Mouse (Mus musculus) lung, embryonic 15.5 days (tissue): Measurements from ENCODE around the gene Asb13. TPM values are rescaled to one million over a fixed set of nuclear protein-coding genes. Genes with fewer than 3 reads are reported as not detected.

Source experiments
- ATAC-seq: fragments of 200-750 bp; cut with Nextera tagmentation; 2 replicates; pipeline ENCODE4 v1.8.0; 2017; ENCODE audit warnings: moderate number of reproducible peaks, borderline replicate concordance; ENCODE audit not compliant: low FRiP score, low TSS enrichment; ENCODE audit errors: extremely low read depth
- H3K27ac ChIP-seq: fragments of 300-500 bp; sonication (generic); 2 replicates; pipeline ENCODE4 v1.5.1; 2015; ENCODE audit warnings: moderate library complexity, mild to moderate bottlenecking, inconsistent platforms
- H3K27me3 ChIP-seq: fragments of 300-500 bp; sonication (generic); 2 replicates; pipeline ENCODE4 v1.6.1; 2015; ENCODE audit warnings: inconsistent platforms
- H3K36me3 ChIP-seq: fragments of 300-500 bp; sonication (generic); 2 replicates; pipeline ENCODE4 v1.6.1; 2015; ENCODE audit warnings: inconsistent platforms
- H3K4me1 ChIP-seq: fragments of 300-500 bp; sonication (generic); 2 replicates; pipeline ENCODE4 v1.6.1; 2015; ENCODE audit warnings: inconsistent platforms
- H3K4me2 ChIP-seq: fragments of 300-500 bp; sonication (generic); 2 replicates; pipeline ENCODE4 v1.6.1; 2015; ENCODE audit warnings: inconsistent platforms, mild to moderate bottlenecking, moderate library complexity
- H3K4me3 ChIP-seq: fragments of 300-500 bp; sonication (generic); 2 replicates; pipeline ENCODE4 v1.5.1; 2015; ENCODE audit warnings: mild to moderate bottlenecking, inconsistent platforms
- H3K9ac ChIP-seq: fragments of 300-500 bp; sonication (generic); 2 replicates; pipeline ENCODE4 v1.6.1; 2015; ENCODE audit warnings: inconsistent platforms
- H3K9me3 ChIP-seq: fragments of 300-500 bp; sonication (generic); 2 replicates; pipeline ENCODE4 v1.6.1; 2016; ENCODE audit warnings: inconsistent platforms
- WGBS: fragments of 180-500 bp; shearing (Covaris S2); methylation state at CpG from one replicate; pipeline ENCODE4 v1.1.7; 2015; 5-methylcytosine and 5-hydroxymethylcytosine counted together
- polyA plus RNA-seq: library from polyadenylated mRNA; unstranded; fragments of >200 nt; fragmentation: Nextera tagmentation; extraction: Ambion mirVana; gene quantifications from 2 replicates; pipeline ENCODE4 v1.2.1, GENCODE M21; 2015

The Asb13 gene
- 10.0 and 11.6 TPM in 2 replicates for polyA plus RNA-seq

DNA sequence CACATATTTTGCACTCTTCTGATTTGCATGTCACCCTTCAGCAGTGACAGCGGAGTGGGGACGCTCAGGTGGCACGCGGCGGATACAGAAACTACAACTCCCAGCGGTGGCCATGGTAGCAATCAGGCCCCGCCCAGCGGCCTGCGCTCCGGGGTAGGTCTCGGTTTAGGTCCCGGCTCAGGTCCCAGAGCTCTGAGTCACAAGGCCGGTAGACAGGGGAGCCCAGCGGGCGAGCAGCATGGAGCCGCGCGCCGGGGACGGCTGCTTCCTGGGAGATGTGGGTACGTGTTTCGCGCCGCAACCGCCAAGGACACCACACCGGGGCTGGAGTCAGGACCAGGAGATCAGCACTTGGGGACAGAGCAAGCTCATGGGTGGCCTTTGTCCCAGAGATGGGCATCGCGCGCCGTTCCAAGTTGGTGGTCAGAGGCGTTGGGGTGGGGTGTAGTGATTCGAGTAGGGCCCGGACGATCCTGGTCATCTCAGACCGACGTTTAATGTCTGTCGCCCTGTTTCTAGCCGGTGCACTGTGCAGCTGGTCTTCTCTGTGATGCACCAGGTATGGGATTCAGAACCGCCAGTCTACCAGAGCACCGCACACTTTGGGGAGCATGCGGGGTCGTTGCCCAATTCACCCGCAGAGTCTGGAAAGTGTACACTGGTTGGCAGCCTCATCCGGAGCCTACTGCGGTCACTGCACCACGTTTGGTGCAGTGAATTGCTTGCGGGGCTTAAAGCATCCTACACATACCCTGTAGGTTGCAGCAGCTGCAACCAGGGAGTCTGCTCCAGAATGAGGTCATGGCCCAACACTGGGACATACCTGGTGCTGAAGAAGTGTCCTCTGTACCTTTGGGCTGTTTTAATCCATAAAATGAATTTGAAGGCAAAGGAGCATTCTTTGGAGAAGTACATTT is at the start of gene Asb13:
Gene Asb13, plus strand, starts transcription at position 138 of the 917 bp plus-strand sequence.
- H3K9ac ChIP-seq = peak within 1 kb of the TSS; percentile 68
- H3K27ac ChIP-seq = no peak within 1 kb of the TSS
- ATAC-seq = peak; percentile 94
- under 1% methylated on average over 47 of the region's 47 CpGs for WGBS
- H3K4me1 ChIP-seq = no peaks in the 10 kb centered on the region
- H3K9me3 ChIP-seq = no peaks in the 10 kb centered on the region
- H3K27me3 ChIP-seq = no peaks in the 10 kb centered on the region
- H3K4me2 ChIP-seq = peak within 1 kb of the TSS; percentile 80
- no peaks in the 10 kb centered on the region for H3K36me3 ChIP-seq
- H3K4me3 ChIP-seq = peak within 1 kb of the TSS; percentile 57

DNA sequence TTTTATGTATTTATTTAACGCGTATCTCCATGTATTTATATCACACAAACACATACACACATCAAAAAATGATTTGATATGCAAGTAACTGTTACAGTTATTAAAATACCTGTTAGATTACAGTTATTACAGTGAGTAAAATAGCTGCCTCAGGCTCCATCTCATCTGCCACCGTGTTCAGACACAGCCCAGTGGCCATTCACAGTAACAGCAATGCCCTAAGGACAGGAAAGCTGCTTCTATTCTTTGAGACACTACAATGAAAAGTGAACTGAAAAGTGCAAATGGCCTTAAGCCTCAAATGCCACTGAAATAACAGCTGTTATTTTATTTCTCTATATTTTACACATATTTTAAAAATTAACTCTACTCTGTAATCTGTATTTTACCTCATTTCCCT is 43.0 kb upstream of the Asb13 start:
- H3K4me1 ChIP-seq = no peaks in the 10 kb centered on the region
- H3K4me2 ChIP-seq = no peak overlapping the region
- H3K4me3 ChIP-seq = no peak overlapping the region
- ATAC-seq = no peak
- 93% methylated on average over 3 of the region's 3 CpGs for WGBS
- no peak overlapping the region for H3K9ac ChIP-seq
- no peaks in the 10 kb centered on the region for H3K27me3 ChIP-seq
- H3K27ac ChIP-seq = no peak overlapping the region
- peaks cover 51% of the 10 kb centered on the region for H3K36me3 ChIP-seq
- no peaks in the 10 kb centered on the region for H3K9me3 ChIP-seq

DNA sequence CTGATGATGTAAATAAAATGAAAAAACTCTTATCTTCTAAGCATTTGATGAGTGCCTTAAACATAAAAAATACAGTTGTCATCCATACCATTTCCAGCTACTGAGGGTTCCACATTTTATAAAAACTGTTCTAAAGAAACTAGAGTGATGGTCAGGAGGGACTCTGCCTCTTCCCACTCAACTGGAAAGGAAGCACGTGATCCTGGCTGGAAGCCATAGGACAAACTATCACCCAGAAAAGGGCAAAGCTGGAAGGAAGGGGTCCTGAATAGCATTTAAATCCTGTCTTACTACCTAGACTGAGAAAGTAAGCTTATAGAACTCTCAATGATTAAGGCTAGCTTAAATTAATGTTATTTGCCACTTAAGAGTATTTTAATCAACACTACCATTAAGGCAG is 39.5 kb upstream of the Asb13 start:
- ATAC-seq = no peak
- Histone ChIP-seq H3K4me2 (no peak overlapping the region), H3K9ac (no peak overlapping the region), H3K27me3 (no peaks in the 10 kb centered on the region), H3K9me3 (no peaks in the 10 kb centered on the region), H3K36me3 (peaks cover 49% of the 10 kb centered on the region), H3K4me1 (no peaks in the 10 kb centered on the region), H3K27ac (no peak overlapping the region), H3K4me3 (no peak overlapping the region)
- WGBS = 71% methylated on average over 1 of the region's 1 CpGs

DNA sequence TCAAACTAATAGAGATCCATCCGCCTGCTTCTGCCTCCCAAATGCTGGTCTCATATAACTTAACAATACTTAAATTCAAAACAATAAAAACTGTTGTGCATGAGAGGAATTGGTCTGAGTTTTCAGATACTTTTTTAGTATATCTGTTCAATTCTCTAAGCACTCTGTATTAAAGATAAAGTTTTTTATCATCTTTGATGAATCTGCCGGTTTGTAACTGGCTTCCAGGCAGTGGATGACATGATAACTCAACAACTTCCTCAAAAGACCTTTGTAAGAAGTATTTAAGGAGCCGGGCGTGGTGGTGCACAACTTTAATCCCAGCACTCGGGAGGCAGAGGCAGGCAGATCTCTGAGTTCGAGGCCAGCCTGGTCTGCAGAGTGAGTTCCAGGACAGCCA is 37.6 kb upstream of the Asb13 start:
- no peak for ATAC-seq
- 93% methylated on average over 6 of the region's 6 CpGs for WGBS
- Histone ChIP-seq H3K27ac (no peak overlapping the region), H3K9ac (no peak overlapping the region), H3K9me3 (no peaks in the 10 kb centered on the region), H3K4me1 (no peaks in the 10 kb centered on the region), H3K4me3 (no peak overlapping the region), H3K4me2 (no peak overlapping the region), H3K36me3 (peaks cover 39% of the 10 kb centered on the region), H3K27me3 (no peaks in the 10 kb centered on the region)

DNA sequence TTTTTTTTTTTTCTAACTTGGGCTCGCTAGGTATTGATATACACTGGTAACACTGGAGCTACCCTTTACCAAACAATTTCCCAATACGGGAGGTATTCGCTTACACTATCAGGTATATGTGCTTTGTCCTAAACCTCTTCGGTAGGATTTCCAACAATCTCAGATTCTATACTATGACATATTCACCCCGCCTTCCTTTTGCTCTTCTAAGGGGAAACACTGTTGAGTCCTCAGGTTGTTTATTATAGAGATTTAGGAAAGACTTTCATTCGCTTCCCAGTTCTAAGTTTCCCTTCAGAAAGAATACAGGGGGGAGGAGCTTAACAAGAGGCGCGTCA is 24.1 kb upstream of the Asb13 start:
- Histone ChIP-seq H3K27me3 (no peaks in the 10 kb centered on the region), H3K36me3 (no peaks in the 10 kb centered on the region), H3K9ac (peak overlapping the region; percentile 85), H3K9me3 (no peaks in the 10 kb centered on the region), H3K4me2 (peak overlapping the region; percentile 68), H3K4me1 (no peaks in the 10 kb centered on the region), H3K27ac (peak overlapping the region; percentile 93; the same call in 1 of the 2 replicates), H3K4me3 (peak overlapping the region; percentile 97)
- 14% methylated on average over 8 of the region's 8 CpGs for WGBS
- ATAC-seq = no peak

DNA sequence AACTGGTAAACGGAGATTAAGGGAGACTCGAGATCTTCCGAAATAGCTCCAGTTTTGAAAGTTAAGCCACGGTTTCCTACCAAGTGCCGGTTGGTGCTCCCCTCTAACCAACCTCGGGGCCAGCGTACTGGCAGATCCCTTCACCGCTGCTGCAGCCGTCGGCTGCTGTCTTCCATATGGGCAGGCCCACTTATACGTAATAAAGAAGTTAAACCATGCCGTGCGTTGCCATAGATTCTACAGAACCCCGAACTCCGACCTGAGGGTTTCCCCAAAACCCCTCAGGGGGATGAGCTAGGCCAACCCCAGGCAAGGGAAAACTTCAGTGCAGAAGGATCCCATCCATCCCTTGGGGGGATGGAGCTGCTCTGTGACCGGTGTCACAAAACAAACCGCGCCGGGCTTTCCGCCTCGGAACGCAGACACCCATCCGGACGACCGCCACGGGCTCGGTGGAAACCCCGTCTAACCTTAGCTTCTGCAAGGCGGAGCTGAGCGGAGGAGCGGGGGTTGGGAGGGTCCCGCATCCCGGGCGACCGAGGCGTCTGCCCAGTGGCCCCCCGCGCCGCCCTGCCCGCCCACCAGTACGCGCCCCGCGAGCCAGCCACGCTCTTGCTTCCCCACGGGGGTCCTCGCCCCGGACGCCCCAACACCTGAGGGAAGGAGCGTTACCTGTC is 23.6 kb upstream of the Asb13 start:
- Histone ChIP-seq H3K4me1 (no peaks in the 10 kb centered on the region), H3K9ac (peak overlapping the region; percentile 85), H3K27ac (peak overlapping the region; percentile 93), H3K27me3 (no peaks in the 10 kb centered on the region), H3K36me3 (no peaks in the 10 kb centered on the region), H3K4me3 (peak overlapping the region; percentile 97), H3K9me3 (no peaks in the 10 kb centered on the region), H3K4me2 (peak overlapping the region; percentile 68)
- under 1% methylated on average over 45 of the region's 50 CpGs for WGBS
- peak; percentile 47 for ATAC-seq

DNA sequence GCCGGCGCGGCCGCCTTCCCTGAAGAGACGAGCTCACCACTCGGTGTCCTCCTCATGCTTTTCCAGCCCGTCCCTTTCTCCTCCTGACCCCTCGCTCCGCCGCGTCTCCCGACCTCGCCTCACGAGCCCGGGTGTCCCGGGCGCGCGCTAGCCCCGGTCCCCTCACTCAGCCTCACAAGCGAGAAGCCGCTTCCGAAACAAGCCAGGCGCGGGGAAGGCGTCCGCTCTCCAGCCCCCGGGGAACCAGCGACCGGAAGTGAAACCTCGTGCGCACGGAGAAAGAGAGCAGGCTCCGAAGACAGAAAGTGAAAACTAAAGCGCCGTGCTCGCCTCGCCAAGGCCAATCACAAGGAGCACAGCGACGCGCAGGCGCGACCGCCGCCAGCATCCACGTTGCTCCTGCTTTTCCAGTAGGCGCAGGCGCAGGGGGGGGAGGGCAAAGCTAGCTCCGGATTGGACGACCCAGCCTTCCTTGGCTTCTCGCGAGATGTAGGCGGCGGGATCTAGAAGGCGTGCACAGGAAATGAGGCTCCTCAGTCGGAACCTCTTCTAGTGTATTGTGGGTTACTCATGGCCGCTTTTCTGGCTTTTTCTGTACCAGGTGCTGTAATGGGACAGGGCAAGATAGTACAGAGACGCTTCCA is 22.9 kb upstream of the Asb13 start, which contains the start of gene Fam208b:
Gene Fam208b, minus strand, starts transcription at position 314 of the 644 bp plus-strand sequence.
- H3K9me3 ChIP-seq = no peaks in the 10 kb centered on the region
- under 1% methylated on average over 56 of the region's 58 CpGs for WGBS
- H3K36me3 ChIP-seq = no peaks in the 10 kb centered on the region
- H3K4me2 ChIP-seq = peak within 1 kb of the TSS; percentile 68
- peak within 1 kb of the TSS; percentile 93 for H3K27ac ChIP-seq
- no peaks in the 10 kb centered on the region for H3K4me1 ChIP-seq
- peak within 1 kb of the TSS; percentile 97 for H3K4me3 ChIP-seq
- H3K27me3 ChIP-seq = no peaks in the 10 kb centered on the region
- peak; percentile 99 for ATAC-seq
- peak within 1 kb of the TSS; percentile 85 for H3K9ac ChIP-seq

DNA sequence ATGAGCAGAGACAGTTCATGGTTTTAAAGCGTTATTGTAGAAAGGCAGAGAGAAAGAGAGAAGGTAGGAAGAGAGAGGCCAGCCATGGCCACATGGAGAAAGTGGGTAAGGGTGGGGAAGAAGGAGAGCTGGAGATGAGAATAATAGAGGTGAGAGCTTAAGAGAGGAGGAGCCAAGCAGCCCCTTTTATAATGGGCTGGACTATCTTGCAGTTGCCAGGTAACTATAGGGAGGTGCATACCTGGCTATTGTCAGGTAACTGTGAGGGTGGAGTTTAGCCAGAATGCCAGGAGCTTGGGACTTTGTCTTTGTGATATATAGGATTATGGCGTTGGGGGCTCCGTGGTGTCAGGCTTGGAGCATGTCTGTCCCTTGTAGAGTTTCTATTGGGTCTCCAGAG is 6.7 kb upstream of the Asb13 start:
- Histone ChIP-seq H3K4me2 (no peak overlapping the region), H3K36me3 (no peaks in the 10 kb centered on the region), H3K4me1 (no peaks in the 10 kb centered on the region), H3K27ac (no peak overlapping the region), H3K4me3 (no peak overlapping the region), H3K9ac (no peak overlapping the region), H3K27me3 (no peaks in the 10 kb centered on the region), H3K9me3 (no peaks in the 10 kb centered on the region)
- no peak for ATAC-seq
- WGBS = 55% methylated on average over 3 of the region's 3 CpGs

DNA sequence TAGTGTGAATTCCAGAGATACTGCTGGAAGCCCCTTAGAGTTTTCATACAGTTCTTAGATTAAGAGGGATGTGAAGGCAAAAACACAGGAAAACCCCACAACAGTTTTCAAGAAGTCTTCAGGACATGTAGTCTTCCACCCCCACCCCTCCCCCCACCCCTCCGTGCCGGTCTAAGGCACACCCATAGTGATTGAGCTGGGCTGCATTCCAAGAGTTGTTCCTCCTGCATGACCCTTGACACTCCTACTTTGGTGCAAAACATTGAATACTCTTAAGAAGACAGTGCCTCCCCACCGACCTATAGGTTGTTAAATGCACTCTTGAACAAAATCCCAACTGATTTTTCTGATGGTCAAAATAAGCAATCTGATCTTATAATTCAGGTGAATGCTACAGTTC is 5.7 kb upstream of the Asb13 start:
- H3K4me1 ChIP-seq = no peaks in the 10 kb centered on the region

DNA sequence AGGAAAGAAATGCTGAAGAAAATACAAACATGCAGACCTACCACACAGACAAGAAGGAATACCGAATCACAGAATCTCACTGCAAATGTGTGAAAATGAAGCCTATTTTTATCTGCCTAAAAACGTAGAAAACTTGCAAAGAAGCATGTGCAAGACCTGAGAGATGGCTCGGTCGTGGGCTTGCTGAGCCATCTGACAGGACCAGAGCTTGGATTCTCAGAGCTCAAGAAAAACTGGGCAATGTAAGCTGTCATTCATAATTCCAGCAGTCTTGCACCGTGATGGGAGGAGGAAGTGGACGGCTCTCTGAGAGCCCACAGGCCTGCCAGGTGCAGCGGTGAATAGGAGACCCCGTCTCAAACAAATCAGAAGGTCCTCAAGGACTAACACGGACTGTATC is 1.3 kb upstream of the Asb13 start:
- WGBS = 77% methylated on average over 9 of the region's 9 CpGs
- no peak overlapping the region for H3K9ac ChIP-seq
- no peak overlapping the region for H3K4me3 ChIP-seq
- no peak for ATAC-seq
- H3K4me2 ChIP-seq = no peak overlapping the region
- no peaks in the 10 kb centered on the region for H3K27me3 ChIP-seq
- no peaks in the 10 kb centered on the region for H3K9me3 ChIP-seq
- no peaks in the 10 kb centered on the region for H3K36me3 ChIP-seq
- no peak overlapping the region for H3K27ac ChIP-seq
- H3K4me1 ChIP-seq = no peaks in the 10 kb centered on the region

More for the DNA sequence above, 5.7 kb upstream of the Asb13 start:
- Histone ChIP-seq H3K27me3 (no peaks in the 10 kb centered on the region), H3K36me3 (no peaks in the 10 kb centered on the region), H3K4me2 (no peak overlapping the region), H3K27ac (no peak overlapping the region), H3K9ac (no peak overlapping the region), H3K9me3 (no peaks in the 10 kb centered on the region), H3K4me3 (no peak overlapping the region)
- no peak for ATAC-seq
- WGBS = 13% methylated on average over 3 of the region's 3 CpGs

DNA sequence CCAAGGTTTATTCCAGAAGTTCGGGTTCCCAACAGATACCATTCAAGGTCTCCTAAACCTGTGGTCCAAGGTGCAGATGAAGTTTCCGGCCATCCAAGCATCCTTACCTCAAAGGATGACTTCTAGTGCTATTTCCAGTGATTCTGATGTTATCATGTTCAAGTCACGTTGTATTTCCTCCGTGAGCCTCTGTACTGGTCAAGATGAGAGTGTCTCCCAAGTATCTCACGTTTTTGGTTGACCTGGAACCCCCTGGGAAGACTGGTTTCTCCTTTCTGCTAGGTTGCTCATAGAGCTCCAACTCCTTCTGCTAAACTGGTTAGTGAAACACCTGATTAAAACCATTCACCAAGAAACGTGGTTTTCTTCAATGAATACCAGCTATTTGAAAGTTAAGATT is 701 bp upstream of the Asb13 start:
- Histone ChIP-seq H3K4me1 (no peaks in the 10 kb centered on the region), H3K9me3 (no peaks in the 10 kb centered on the region), H3K27me3 (no peaks in the 10 kb centered on the region), H3K4me3 (no peak overlapping the region), H3K27ac (no peak overlapping the region), H3K4me2 (0 out of 2 replicates have a peak overlapping the region, but pooled peaks have one; percentile 80), H3K9ac (no peak overlapping the region), H3K36me3 (no peaks in the 10 kb centered on the region)
- no peak for ATAC-seq
- 36% methylated on average over 6 of the region's 6 CpGs for WGBS

DNA sequence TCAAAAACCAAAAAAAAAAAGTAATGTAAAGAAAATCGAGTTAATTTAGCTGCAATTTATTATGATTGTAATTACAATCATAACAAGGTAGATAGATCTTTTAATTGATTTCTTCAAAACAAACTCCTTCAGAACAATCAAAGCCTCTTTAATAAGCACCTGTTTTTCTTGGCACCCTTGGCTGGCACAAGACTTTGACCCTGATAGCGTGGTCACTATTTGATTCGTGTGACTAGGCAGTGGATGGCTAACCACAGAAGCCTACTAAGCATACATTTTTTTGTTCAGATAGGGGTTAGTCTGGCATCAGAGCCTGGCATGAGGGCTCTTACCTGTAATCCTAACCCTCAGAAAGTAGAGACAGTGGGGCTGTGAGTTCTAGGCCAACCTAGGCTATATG is 1.2 kb downstream of the Asb13 start:
- Histone ChIP-seq H3K4me2 (no peak overlapping the region), H3K4me3 (no peak overlapping the region), H3K27ac (no peak overlapping the region), H3K4me1 (no peaks in the 10 kb centered on the region), H3K27me3 (no peaks in the 10 kb centered on the region), H3K9ac (no peak overlapping the region), H3K9me3 (no peaks in the 10 kb centered on the region), H3K36me3 (no peaks in the 10 kb centered on the region)
- WGBS = 90% methylated on average over 3 of the region's 3 CpGs
- no peak for ATAC-seq
